Mouse (Mus musculus): ENCODE results near the gene Fam170b. TPM values are rescaled to one million over a fixed set of nuclear protein-coding genes. Genes with fewer than 3 reads are reported as not detected.
A peak's percentile ranks its signal among the peaks of the same experiment; 100 is the strongest.

Fam170b gene
- not detected for total RNA-seq (2021)
- long read RNA-seq, experiment 1 = 0 reads
- long read RNA-seq, experiment 2 = 0 reads

- DNase-seq = no peak
Measured at GRCm38 (mm10) chr14:32833847-32834246, at the start of gene Fam170b. Gene Fam170b (plus strand): TSS chr14:32833962.

GRCm38 (mm10) chr14:32784130-32784747 lies 49.5 kb upstream of the Fam170b start:
- DNase-seq = no peak

GRCm38 (mm10) chr14:32784748-32785134 lies 49.0 kb upstream of the Fam170b start:
- DNase-seq = no peak

GRCm38 (mm10) chr14:32785556-32786130 lies 48.1 kb upstream of the Fam170b start, which contains the start of gene Tmem273:
Gene Tmem273 (plus strand): TSS chr14:32785963.
- no peak for DNase-seq

GRCm38 (mm10) chr14:32787691-32788090 lies 46.1 kb upstream of the Fam170b start:
- no peak for DNase-seq

GRCm38 (mm10) chr14:32796375-32796774 lies 37.4 kb upstream of the Fam170b start:
- no peak for DNase-seq

GRCm38 (mm10) chr14:32797803-32798202 lies 36.0 kb upstream of the Fam170b start:
- no peak for DNase-seq

GRCm38 (mm10) chr14:32798355-32798754 lies 35.4 kb upstream of the Fam170b start:
- DNase-seq = no peak

- DNase-seq = no peak
Measured at GRCm38 (mm10) chr14:32800048-32800447, 33.7 kb upstream of the Fam170b start.

GRCm38 (mm10) chr14:32801016-32801661 lies 32.6 kb upstream of the Fam170b start:
- DNase-seq = peak; percentile 11

GRCm38 (mm10) chr14:32801662-32802024 lies 32.1 kb upstream of the Fam170b start:
- no peak for DNase-seq

- no peak for DNase-seq
Measured at GRCm38 (mm10) chr14:32810111-32810510, 23.7 kb upstream of the Fam170b start.

GRCm38 (mm10) chr14:32812429-32812828 lies 21.3 kb upstream of the Fam170b start:
- DNase-seq = no peak

GRCm38 (mm10) chr14:32814961-32815360 lies 18.8 kb upstream of the Fam170b start:
- no peak for DNase-seq

- no peak for DNase-seq
Measured at GRCm38 (mm10) chr14:32816533-32816932, 17.2 kb upstream of the Fam170b start.

- no peak for DNase-seq
Measured at GRCm38 (mm10) chr14:32817258-32817657, 16.5 kb upstream of the Fam170b start.

GRCm38 (mm10) chr14:32819297-32819696 lies 14.5 kb upstream of the Fam170b start:
- no peak for DNase-seq

GRCm38 (mm10) chr14:32822812-32823211 lies 10.9 kb upstream of the Fam170b start:
- no peak for DNase-seq

GRCm38 (mm10) chr14:32823861-32824260 lies 9.9 kb upstream of the Fam170b start:
- DNase-seq = no peak

GRCm38 (mm10) chr14:32824267-32825150 lies 9.3 kb upstream of the Fam170b start:
- DNase-seq = no peak

- DNase-seq = peak; percentile 47
Measured at GRCm38 (mm10) chr14:32825426-32826032, 8.2 kb upstream of the Fam170b start.

- peak; percentile 81 for DNase-seq
Measured at GRCm38 (mm10) chr14:32827165-32827564, 6.6 kb upstream of the Fam170b start.
